ENCODE assay signal across 8 mouse cellular contexts in the genomic region with DNA sequence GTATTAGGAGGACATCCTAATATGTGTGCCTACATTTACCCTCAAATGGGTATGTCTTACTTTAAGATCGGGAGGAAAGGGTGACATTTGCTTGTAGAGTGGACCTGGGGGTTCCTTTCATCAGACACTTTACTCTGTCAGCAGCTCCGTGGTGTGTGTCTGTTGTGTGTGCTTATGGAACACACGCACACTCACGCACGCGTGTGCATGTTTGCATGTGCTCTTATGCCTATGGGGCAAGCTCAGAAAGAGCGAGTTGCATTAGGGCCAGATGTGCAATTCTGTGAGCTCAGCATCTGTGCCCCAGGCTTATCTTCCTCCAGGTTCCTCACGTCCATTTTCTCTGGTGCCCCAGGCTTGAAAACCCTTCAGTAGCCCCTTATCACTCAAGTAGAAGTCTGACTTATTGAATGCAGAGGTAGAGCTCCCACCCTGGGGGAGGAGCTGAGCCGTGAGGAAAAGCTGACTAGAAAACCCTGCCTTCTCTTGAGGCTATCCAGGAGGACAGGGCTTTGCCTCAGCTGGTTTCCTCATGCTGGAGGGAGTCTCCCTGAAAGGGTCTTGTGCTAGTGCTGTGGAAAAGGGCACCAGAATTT. TPM values are rescaled to one million over a fixed set of nuclear protein-coding genes. Genes with fewer than 3 reads are reported as not detected.
A peak's percentile ranks its signal among the peaks of the same experiment; 100 is the strongest.
DNase-seq lines count a peak whose midpoint lies in the region; ATAC-seq and TF ChIP-seq lines count a peak whose summit lies in the region.

No protein-coding gene starts in this region.

- DNase-seq in kidney, postnatal 14 days: no peak
- no peak for DNase-seq in limb, embryonic 11.5 days (ENCODE audit: low spot score)
- DNase-seq in midbrain, postnatal 0 days (ENCODE audit: low spot score): no peak
- DNase-seq in urinary bladder, postnatal 25 days (ENCODE audit: low spot score): no peak
- DNase-seq in right cerebral cortex, postnatal 10 days (ENCODE audit: low spot score in 2 of 2): no peak
- no peak for DNase-seq in thymus, postnatal 0 days (ENCODE audit: low spot score)

- no peak for ATAC-seq in kidney, embryonic 16.5 days (ENCODE audit: low FRiP score, low TSS enrichment)
- ATAC-seq in embryonic facial prominence, embryonic 12.5 days (ENCODE audit: insufficient number of reproducible peaks, insufficient read depth, low FRiP score, low TSS enrichment): no peak
- no peak for ATAC-seq in limb, embryonic 11.5 days (ENCODE audit: insufficient number of reproducible peaks, low FRiP score, low TSS enrichment, low read depth)
- no peak for ATAC-seq in midbrain, postnatal 0 days (ENCODE audit: low FRiP score)

- H3K4me1 ChIP-seq in kidney, embryonic 16.5 days (ENCODE audit: insufficient read depth, low read length): peaks cover 57% of the 10 kb centered on the region
- peaks cover 54% of the 10 kb centered on the region for H3K4me1 ChIP-seq in embryonic facial prominence, embryonic 12.5 days
- peaks cover 38% of the 10 kb centered on the region for H3K4me1 ChIP-seq in limb, embryonic 11.5 days (ENCODE audit: control insufficient read depth, insufficient read depth, low read length)
- peaks cover 36% of the 10 kb centered on the region for H3K4me1 ChIP-seq in midbrain, postnatal 0 days (ENCODE audit: insufficient read depth, low read length)

- H3K27me3 ChIP-seq in kidney, embryonic 16.5 days (ENCODE audit: insufficient read depth, low read length): no peaks in the 10 kb centered on the region
- H3K27me3 ChIP-seq in embryonic facial prominence, embryonic 12.5 days: no peaks in the 10 kb centered on the region
- H3K27me3 ChIP-seq in limb, embryonic 11.5 days (ENCODE audit: control insufficient read depth, insufficient read depth, low read length): no peaks in the 10 kb centered on the region
- H3K27me3 ChIP-seq in midbrain, postnatal 0 days (ENCODE audit: insufficient read depth, low read length): no peaks in the 10 kb centered on the region

- peak overlapping the region; percentile 79 for H3K4me2 ChIP-seq in kidney, embryonic 16.5 days (replicated peaks; ENCODE audit: low read depth, low read length)
- H3K4me2 ChIP-seq in embryonic facial prominence, embryonic 12.5 days (replicated peaks): peak overlapping the region; percentile 89
- peak overlapping the region; percentile 99 for H3K4me2 ChIP-seq in limb, embryonic 11.5 days (ENCODE audit: low read depth, severe bottlenecking)
- peak overlapping the region; percentile 98 for H3K4me2 ChIP-seq in midbrain, postnatal 0 days (ENCODE audit: low read depth, low read length, poor library complexity, severe bottlenecking)

- H3K36me3 ChIP-seq in kidney, embryonic 16.5 days (ENCODE audit: insufficient read depth, low read length): peaks cover 26% of the 10 kb centered on the region
- H3K36me3 ChIP-seq in embryonic facial prominence, embryonic 12.5 days: peaks cover 30% of the 10 kb centered on the region
- H3K36me3 ChIP-seq in limb, embryonic 11.5 days (ENCODE audit: control insufficient read depth, insufficient read depth, low read length): peaks cover 12% of the 10 kb centered on the region; the same call in 1 of the 2 replicates
- H3K36me3 ChIP-seq in midbrain, postnatal 0 days (ENCODE audit: insufficient read depth, low read length): no peaks in the 10 kb centered on the region; the same call in 1 of the 2 replicates

- TF ChIP-seq CTCF in midbrain, postnatal 0 days (IDR thresholded peaks at IDR 0.05): no peak

- H3K9me3 ChIP-seq in kidney, embryonic 16.5 days (ENCODE audit: low read length): no peaks in the 10 kb centered on the region
- no peaks in the 10 kb centered on the region for H3K9me3 ChIP-seq in embryonic facial prominence, embryonic 12.5 days
- H3K9me3 ChIP-seq in limb, embryonic 11.5 days (ENCODE audit: control insufficient read depth, low read length): no peaks in the 10 kb centered on the region
- H3K9me3 ChIP-seq in midbrain, postnatal 0 days (ENCODE audit: low read length): no peaks in the 10 kb centered on the region

- peak overlapping the region; percentile 100 for H3K27ac ChIP-seq in kidney, embryonic 16.5 days (ENCODE audit: low read length)
- H3K27ac ChIP-seq in embryonic facial prominence, embryonic 12.5 days: peak overlapping the region; percentile 99
- no peak overlapping the region; the same call in 1 of the 2 replicates for H3K27ac ChIP-seq in limb, embryonic 11.5 days (replicated peaks; ENCODE audit: low read depth, low read length)
- H3K27ac ChIP-seq in midbrain, postnatal 0 days (ENCODE audit: low read depth, low read length): peak overlapping the region; percentile 100; the same call in 1 of the 2 replicates

- peak overlapping the region; percentile 99 for H3K9ac ChIP-seq in kidney, embryonic 16.5 days (replicated peaks; ENCODE audit: low read length)
- H3K9ac ChIP-seq in embryonic facial prominence, embryonic 12.5 days: peak overlapping the region; percentile 97; the same call in 1 of the 2 replicates
- H3K9ac ChIP-seq in limb, embryonic 11.5 days (ENCODE audit: low read length): no peak overlapping the region; the same call in 1 of the 2 replicates
- peak overlapping the region; percentile 97 for H3K9ac ChIP-seq in midbrain, postnatal 0 days (replicated peaks; ENCODE audit: low read length, poor library complexity, severe bottlenecking)

- H3K4me3 ChIP-seq in kidney, embryonic 16.5 days (ENCODE audit: low read length): peak overlapping the region; percentile 93
- H3K4me3 ChIP-seq in embryonic facial prominence, embryonic 12.5 days: peak overlapping the region; percentile 92
- H3K4me3 ChIP-seq in limb, embryonic 11.5 days (ENCODE audit: low read depth, low read length): peak overlapping the region; percentile 75; the same call in 1 of the 2 replicates
- peak overlapping the region; percentile 99 for H3K4me3 ChIP-seq in midbrain, postnatal 0 days (ENCODE audit: low read depth, low read length)

- 53% methylated on average over 9 of the region's 9 CpGs for WGBS in kidney, embryonic 16.5 days
- 56% methylated on average over 9 of the region's 9 CpGs for WGBS in embryonic facial prominence, embryonic 12.5 days
- WGBS in limb, embryonic 11.5 days: 69% methylated on average over 9 of the region's 9 CpGs
- 27% methylated on average over 9 of the region's 9 CpGs for WGBS in midbrain, postnatal 0 days

RNA-seq across cellular contexts. Expression of a gene that starts 3.4 kb away (rescaled TPM):
- polyA plus RNA-seq in kidney, embryonic 16.5 days (2015; fragmentation: Nextera tagmentation; extraction: Ambion mirVana): 22.2 and 26.0 TPM in 2 replicates
- polyA plus RNA-seq in embryonic facial prominence, embryonic 12.5 days (2016; fragmentation: Nextera tagmentation; extraction: Ambion mirVana): 22.4 and 23.5 TPM in 2 replicates
- polyA plus RNA-seq in limb, embryonic 11.5 days (2014; fragmentation: Nextera tagmentation; extraction: Ambion mirVana): 16.7 and 18.0 TPM in 2 replicates
- 96.6 and 103 TPM in 2 replicates for total RNA-seq in midbrain, postnatal 0 days (2014; rRNA removed)
- 27.8 and 30.4 TPM in 2 replicates for polyA plus RNA-seq in midbrain, postnatal 0 days (2015; fragmentation: Nextera tagmentation; extraction: Ambion mirVana)
- 20.4 and 23.6 TPM in 2 replicates for polyA plus RNA-seq in thymus, postnatal 0 days (2015; fragmentation: Nextera tagmentation; extraction: Ambion mirVana)
